Mouse (Mus musculus): Measurements from ENCODE around the gene Creg2.
"Not testable (repeated sequence)": the region's sequence is repeated elsewhere in the genome, so short reads cannot be mapped to it uniquely, and the experiment has no call there.

Creg2 gene

GRCm38 (mm10) chr1:39593836-39594235 lies 57.4 kb downstream of the Creg2 start:
- no peak for DNase-seq (ENCODE audit: low spot score)

DNA sequence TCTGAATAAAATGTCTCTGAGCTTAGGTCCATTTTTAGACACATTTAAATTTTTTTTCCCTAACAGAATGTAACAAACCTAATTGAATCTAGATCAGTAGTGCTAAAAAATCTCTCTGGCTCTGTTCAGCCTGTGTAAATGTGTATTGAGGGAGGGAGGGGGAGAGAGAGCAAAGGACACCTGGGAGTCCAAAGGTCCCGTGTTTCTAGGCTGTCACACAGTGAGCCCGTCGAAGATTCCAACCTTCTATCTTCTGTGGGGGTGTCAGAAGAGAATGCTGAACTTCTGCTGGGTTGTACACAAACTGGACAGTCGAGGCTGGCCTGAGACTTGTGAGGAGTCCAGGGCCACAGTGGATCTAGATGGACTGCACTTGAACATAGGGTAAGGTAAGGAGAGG lies 59.2 kb downstream of the Creg2 start:
- DNase-seq (ENCODE audit: low spot score), result no peak

- not testable (repeated sequence) for DNase-seq (ENCODE audit: low spot score)
Measured at GRCm38 (mm10) chr1:39591557-39591956, 59.7 kb downstream of the Creg2 start.

DNA sequence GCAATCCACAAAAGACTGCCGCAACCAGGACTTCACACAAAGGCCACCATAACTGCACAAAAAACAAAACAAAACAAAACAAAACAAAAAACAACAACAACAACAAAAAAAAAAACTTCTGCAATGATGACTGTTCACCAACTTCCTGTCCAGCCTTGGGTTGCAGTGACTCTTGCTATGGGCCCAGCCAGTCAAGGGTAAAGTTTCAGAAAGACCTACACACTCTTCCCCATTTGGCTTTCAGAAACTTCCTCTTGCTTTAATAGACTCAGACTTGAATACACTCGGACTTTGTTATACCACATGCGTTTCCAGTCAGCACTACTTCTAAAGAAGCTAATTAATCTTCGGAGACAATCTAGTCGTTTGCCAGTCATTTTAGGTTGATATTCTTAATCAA lies 61.1 kb downstream of the Creg2 start:
- no peak for DNase-seq (ENCODE audit: low spot score)

DNA sequence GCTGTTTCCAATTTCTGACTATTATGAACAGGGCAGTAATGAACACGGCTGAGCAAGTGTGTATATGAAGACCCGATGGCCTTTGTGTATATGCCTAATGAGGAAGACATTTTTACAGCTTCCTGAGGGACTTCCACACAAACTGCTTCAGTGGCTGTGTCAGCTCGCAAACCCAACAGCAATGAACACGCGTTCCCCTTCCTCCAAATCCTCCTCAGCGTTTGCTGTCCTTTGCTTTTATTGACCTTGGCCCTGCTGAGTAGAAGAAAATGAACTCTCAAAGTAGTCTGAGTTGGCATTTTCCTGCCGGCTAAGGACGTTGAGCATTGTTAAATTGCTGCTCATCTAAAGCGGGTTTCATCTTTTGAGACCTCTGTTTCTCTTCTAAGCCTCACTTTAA lies 65.9 kb downstream of the Creg2 start:
- DNase-seq (ENCODE audit: low spot score), result no peak

DNA sequence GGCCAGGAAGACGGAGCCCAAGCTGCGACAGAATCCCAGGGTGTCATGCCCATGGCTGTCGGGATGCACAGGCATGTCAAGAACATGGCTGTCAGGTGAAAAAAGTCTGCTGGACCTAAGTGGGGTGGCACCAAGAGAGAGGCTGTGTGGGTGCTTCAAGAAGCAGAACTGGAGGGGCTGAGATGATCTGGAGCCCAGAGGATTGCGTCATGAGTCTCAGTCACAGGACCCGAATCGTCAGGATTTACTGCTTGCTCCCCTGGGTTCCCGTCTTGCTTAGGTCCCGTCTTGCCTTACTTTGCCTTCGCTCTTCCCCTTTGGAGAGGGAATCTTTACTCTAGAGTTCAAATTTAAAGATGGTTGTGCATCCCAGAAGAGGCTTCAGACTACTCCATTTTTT lies 68.1 kb downstream of the Creg2 start:
- no peak for DNase-seq (ENCODE audit: low spot score)

DNA sequence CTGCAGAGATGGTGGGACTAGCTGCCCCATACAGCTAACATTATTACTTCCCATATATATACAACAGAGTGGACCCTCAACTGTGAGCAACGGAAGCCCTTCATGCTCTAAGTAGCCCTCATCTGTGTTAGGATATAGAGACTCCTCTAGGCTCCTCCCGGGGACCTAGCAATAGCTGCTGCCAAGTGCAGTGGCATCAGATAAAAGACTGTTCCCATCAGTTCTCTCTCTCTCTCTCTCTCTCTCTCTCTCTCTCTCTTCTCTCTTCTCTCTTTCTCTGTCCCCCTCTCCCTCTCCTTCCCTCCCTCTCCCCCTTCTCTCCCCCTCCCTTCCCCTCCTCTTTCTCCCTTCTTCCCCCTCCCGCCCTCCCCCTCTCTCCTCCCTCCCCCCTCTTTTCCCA lies 70.1 kb downstream of the Creg2 start:
- no peak for DNase-seq (ENCODE audit: low spot score)

- no peak for DNase-seq (ENCODE audit: low spot score)
Measured at GRCm38 (mm10) chr1:39579139-39579538, 72.1 kb downstream of the Creg2 start.

- no peak for DNase-seq (ENCODE audit: low spot score)
Measured at GRCm38 (mm10) chr1:39578446-39578845, 72.8 kb downstream of the Creg2 start.

GRCm38 (mm10) chr1:39577253-39577705 lies 74.0 kb downstream of the Creg2 start, which contains the start of gene Rnf149:
Rnf149 (minus strand) TSS chr1:39577405.
- peak; percentile 94 for DNase-seq (ENCODE audit: low spot score)

DNA sequence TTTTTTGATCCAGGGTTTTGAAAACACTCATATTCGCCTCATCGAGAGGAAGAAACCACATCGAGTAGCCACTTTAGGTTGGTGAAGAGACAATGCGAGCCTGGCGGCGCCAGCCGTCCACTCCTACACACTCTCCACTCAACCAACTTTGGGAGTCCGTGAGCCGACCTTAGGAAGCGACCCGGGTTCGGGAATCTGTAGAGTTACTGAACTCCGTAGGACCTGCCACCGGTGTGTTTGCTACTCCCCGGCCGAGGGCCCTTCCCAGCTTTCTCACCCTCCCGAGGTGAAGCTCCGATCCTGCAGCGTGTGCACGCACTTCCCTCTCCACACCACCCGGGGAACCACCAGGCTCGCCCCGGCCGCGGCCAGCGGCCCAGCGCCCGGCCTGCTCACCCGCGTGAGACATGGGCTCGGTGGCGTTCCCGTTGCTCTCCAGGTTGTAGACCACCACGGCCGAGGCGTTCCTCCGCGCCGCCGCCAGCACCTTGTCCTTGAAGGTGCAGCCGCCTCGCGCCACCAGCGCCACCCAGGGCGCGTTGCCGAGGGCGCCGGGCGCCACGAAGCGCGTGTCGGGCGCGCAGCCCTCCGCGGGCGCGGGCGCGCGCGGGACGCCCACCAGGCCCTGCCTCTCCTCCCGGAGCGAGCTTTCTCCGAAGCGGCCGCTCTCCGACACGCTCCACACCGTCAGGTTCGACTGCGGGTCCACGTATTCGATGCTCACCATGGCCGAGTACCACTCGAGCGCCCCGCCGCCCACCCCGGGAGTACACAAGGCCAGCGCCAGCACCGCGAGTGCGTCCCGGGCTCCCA lies 74.6 kb downstream of the Creg2 start:
- peak; percentile 57 for DNase-seq (ENCODE audit: low spot score)

- no peak for DNase-seq (ENCODE audit: low spot score)
Measured at GRCm38 (mm10) chr1:39575778-39576375, 75.4 kb downstream of the Creg2 start.

DNA sequence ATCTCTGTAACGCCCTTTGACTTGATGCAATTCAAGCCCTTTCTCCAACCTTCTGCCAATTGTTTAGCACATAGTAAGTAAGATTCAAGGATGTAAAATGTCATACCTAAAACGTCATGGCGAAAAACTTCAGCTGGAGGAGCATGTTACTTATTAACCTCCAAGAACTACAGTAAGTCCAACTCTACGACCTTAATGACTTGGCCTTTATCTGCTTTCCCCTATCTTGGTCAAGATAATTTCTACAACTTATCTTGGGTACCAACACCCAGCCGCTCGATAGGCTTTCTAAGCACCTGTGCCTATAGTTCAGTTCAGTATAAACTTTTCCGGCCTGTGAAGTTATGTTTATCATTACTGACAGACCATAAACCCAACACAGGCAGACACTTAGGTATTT lies 77.4 kb downstream of the Creg2 start:
- no peak for DNase-seq (ENCODE audit: low spot score)

DNA sequence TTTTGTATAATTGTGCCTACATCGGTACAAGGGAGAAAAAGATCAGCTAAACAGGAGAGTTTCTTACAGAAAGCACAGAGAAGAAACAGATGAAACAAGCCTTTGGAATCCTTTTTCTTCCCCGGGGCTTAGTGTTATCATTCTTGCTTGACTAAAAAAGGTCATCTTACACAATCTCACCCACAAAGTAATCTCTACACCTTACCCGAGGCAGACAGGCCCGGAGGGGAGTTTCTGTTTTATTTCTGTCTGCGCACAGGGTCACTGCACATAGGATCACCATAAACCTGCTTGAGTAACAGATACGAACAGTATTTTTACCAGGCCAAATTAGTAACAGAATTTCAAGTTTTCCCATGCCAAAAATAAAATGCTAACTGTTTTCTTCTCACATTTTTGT lies 79.6 kb downstream of the Creg2 start:
- DNase-seq (ENCODE audit: low spot score), result no peak

All from embryo, embryonic 10 days (tissue).